In the genomic region with DNA sequence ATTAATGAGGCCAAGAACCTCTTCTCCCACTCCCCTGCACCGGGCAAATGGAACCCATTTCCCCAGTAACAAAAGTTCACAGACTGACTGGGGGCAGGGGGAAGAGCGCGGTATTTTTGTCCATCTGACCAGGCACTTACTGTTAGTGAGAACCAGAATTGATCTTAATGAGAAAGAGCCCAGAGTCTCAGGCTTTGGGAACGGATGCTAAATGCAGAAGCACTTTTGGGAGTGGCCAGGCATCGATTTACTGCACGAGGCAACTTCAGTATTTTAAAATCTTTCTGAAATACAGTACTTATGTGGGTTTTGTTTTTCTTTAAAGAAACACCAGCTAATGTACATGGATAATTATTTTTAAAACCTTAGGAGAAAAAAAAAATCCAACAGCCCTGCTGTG, we compare ENCODE assay signal across 19 mouse cellular contexts. TPM values are rescaled to one million over a fixed set of nuclear protein-coding genes. Genes with fewer than 3 reads are reported as not detected.
A peak's percentile ranks its signal among the peaks of the same experiment; 100 is the strongest.
DNase-seq lines count a peak whose midpoint lies in the region; ATAC-seq and TF ChIP-seq lines count a peak whose summit lies in the region.
"Had no signal": no experiment of that assay in that cellular context is flagged by ENCODE, and none has a peak within 500 bp of the region (broad histone marks: within the 10 kb centered on the region; RNA-seq: fewer than 3 reads in every experiment).

No protein-coding gene starts in this region.

- no peak overlapping the region for H3K4me2 ChIP-seq in liver, embryonic 12.5 days
- H3K4me2 ChIP-seq: embryonic facial prominence, embryonic 12.5 days; forebrain, embryonic 12.5 days; forebrain, embryonic 15.5 days had no signal

- WGBS in liver, adult 2 months, result 81% methylated on average over 6 of the region's 6 CpGs
- 63% methylated on average over 6 of the region's 6 CpGs for WGBS in liver, embryonic 12.5 days (ENCODE audit: insufficient replicate concordance)

- no peak overlapping the region for H3K9ac ChIP-seq in liver, adult 2 months (ENCODE audit: low read depth, low read length)
- no peak overlapping the region for H3K9ac ChIP-seq in liver, embryonic 12.5 days
- H3K9ac ChIP-seq: embryonic facial prominence, embryonic 12.5 days; forebrain, embryonic 12.5 days; forebrain, embryonic 15.5 days; forebrain, postnatal 0 days had no signal

- no peak overlapping the region for H3K27ac ChIP-seq in liver, adult 2 months (replicated peaks; ENCODE audit: insufficient read depth, low read depth, low read length)
- no peak overlapping the region for H3K27ac ChIP-seq in liver, embryonic 12.5 days
- H3K27ac ChIP-seq: embryonic facial prominence, embryonic 10.5 days; embryonic facial prominence, embryonic 12.5 days; forebrain, embryonic 12.5 days; forebrain, embryonic 15.5 days had no signal

- H3K4me3 ChIP-seq in liver, adult 2 months (ENCODE audit: insufficient read depth, low read depth, low read length), result no peak overlapping the region
- no peak overlapping the region for H3K4me3 ChIP-seq in liver, embryonic 12.5 days
- H3K4me3 ChIP-seq: embryonic facial prominence, embryonic 10.5 days; embryonic facial prominence, embryonic 12.5 days; forebrain, embryonic 12.5 days; forebrain, embryonic 15.5 days had no signal

- TF ChIP-seq CTCF in liver, adult 2 months (IDR thresholded peaks at IDR 0.05; ENCODE audit: low read depth, low read length), result no peak

- no peaks in the 10 kb centered on the region for H3K9me3 ChIP-seq in liver, embryonic 12.5 days (replicated peaks)
- H3K9me3 ChIP-seq: embryonic facial prominence, embryonic 10.5 days; embryonic facial prominence, embryonic 12.5 days; forebrain, embryonic 12.5 days; forebrain, embryonic 15.5 days had no signal

- no peaks in the 10 kb centered on the region for H3K36me3 ChIP-seq in liver, adult 2 months (ENCODE audit: control insufficient read depth, insufficient read depth, low read length)
- no peaks in the 10 kb centered on the region for H3K36me3 ChIP-seq in liver, embryonic 12.5 days
- H3K36me3 ChIP-seq: embryonic facial prominence, embryonic 10.5 days; embryonic facial prominence, embryonic 12.5 days; forebrain, embryonic 12.5 days; forebrain, embryonic 15.5 days had no signal

- H3K27me3 ChIP-seq in liver, adult 2 months (ENCODE audit: control insufficient read depth, insufficient read depth, low read length), result no peaks in the 10 kb centered on the region
- no peaks in the 10 kb centered on the region for H3K27me3 ChIP-seq in liver, embryonic 12.5 days (replicated peaks)
- H3K27me3 ChIP-seq: forebrain, embryonic 15.5 days had no signal

- DNase-seq in heart, adult 11 months, result peak; percentile 80
- no peak for DNase-seq in heart, adult 18-20 months
- DNase-seq in liver, adult 2 months (ENCODE audit: extremely low read depth, low read depth, low spot score), result peak; percentile 6
- DNase-seq in adrenal gland, postnatal 4 days (ENCODE audit: low spot score in 2 of 2), result no peak
- DNase-seq: adrenal gland, adult 2 months; adrenal gland, postnatal 10 days; adrenal gland, postnatal 25 days; cerebellum, adult 11-12 months; cerebellum, adult 2 months; cerebellum, adult 9-10 months; cerebellum, postnatal 10 days; cerebellum, postnatal 25 days; forebrain, postnatal 0 days had no signal

- H3K79me2 ChIP-seq in liver, adult 2 months (ENCODE audit: control insufficient read depth, insufficient read depth, low read length), result no peaks in the 10 kb centered on the region

- TF ChIP-seq POLR2A in liver, adult 2 months (IDR thresholded peaks at IDR 0.05; ENCODE audit: extremely low read depth, insufficient read depth, low read length), result no peak

- no peaks in the 10 kb centered on the region for H3K4me1 ChIP-seq in liver, adult 2 months (ENCODE audit: control insufficient read depth, insufficient read depth, low read length)
- no peaks in the 10 kb centered on the region for H3K4me1 ChIP-seq in liver, embryonic 12.5 days
- H3K4me1 ChIP-seq: forebrain, embryonic 12.5 days; forebrain, embryonic 15.5 days had no signal

- ATAC-seq in liver, embryonic 12.5 days, result no peak
- ATAC-seq in monocyte, adult 5-6 weeks (replicated peaks; ENCODE audit: insufficient number of reproducible peaks, low FRiP score, low TSS enrichment, poor library complexity, severe bottlenecking), result peak; percentile 55; the same call in 1 of the 2 replicates
- ATAC-seq: forebrain, embryonic 15.5 days; forebrain, postnatal 0 days had no signal

RNA-seq across cellular contexts. Expression of a gene that starts 51.0 kb away (rescaled TPM):
- total RNA-seq in heart, adult 18-20 months (2021), result 100 to 1,000 TPM in 1 of 2 experiments, 10 to 100 TPM in 1; 98.5 to 102 TPM
- total RNA-seq in liver, adult 2 months (2014; rRNA removed), result 21.1 and 23.9 TPM in 2 replicates
- polyA plus RNA-seq in liver, adult 2 months (2012; rRNA removed), result 22.4 and 27.3 TPM in 2 replicates
- polyA plus RNA-seq in liver, embryonic 12.5 days (2016; fragmentation: Nextera tagmentation; extraction: Ambion mirVana), result 25.8 and 26.5 TPM in 2 replicates
- total RNA-seq in monocyte, adult 5-6 weeks (2017), result 96.6 to 128 TPM (median 99.8 TPM) in 3 replicates
- total RNA-seq in adrenal gland, postnatal 4 days (2021), result 10 to 100 TPM; 95.0 to 97.1 TPM

Comparison
In these comparisons a context has a peak if more than half of its experiments do, and no peak if none do; other contexts are left out.
1. DNase-seq: peak in heart, adult 11 months (single experiment) and liver, adult 2 months (single experiment); none in heart, adult 18-20 months (0 of 2) and adrenal gland, postnatal 4 days (0 of 2).